Mouse (Mus musculus): ENCODE measurements around the gene Lax1. TPM values are rescaled to one million over a fixed set of nuclear protein-coding genes. Genes with fewer than 3 reads are reported as not detected.
A peak's percentile ranks its signal among the peaks of the same experiment; 100 is the strongest.
"Not testable (repeated sequence)": the region's sequence is repeated elsewhere in the genome, so short reads cannot be mapped to it uniquely, and the experiment has no call there.

Lax1 gene
- polyA plus RNA-seq, 1 experiment from 2014 or later, result 0.33 TPM

- Histone ChIP-seq H3K4me1 (ENCODE audit: insufficient read depth, low read depth, low read length) (no peaks in the 10 kb centered on the region), H3K4me3 (ENCODE audit: low read depth, low read length) (no peak overlapping the region), H3K27ac (ENCODE audit: low read length) (no peak overlapping the region), H3K9me3 (ENCODE audit: low read length) (no peaks in the 10 kb centered on the region), H3K4me2 (replicated peaks; ENCODE audit: low read depth, low read length) (no peak overlapping the region), H3K36me3 (ENCODE audit: insufficient read depth, low read length) (no peaks in the 10 kb centered on the region), H3K9ac (replicated peaks; ENCODE audit: low read depth) (no peak overlapping the region), H3K27me3 (replicated peaks; ENCODE audit: insufficient read depth, low read length) (no peaks in the 10 kb centered on the region)
- no peak for ATAC-seq
- 66% methylated on average over 6 of the region's 6 CpGs for WGBS
- DNase-seq (ENCODE audit: low spot score), result no peak
- TF ChIP-seq EP300 (IDR thresholded peaks at IDR 0.05) (no peak), CTCF (IDR thresholded peaks at IDR 0.05) (no peak)
These were observed 21.5 kb upstream of the Lax1 start for GRCm38 (mm10) chr1:133711376-133711775.

GRCm38 (mm10) chr1:133710895-133711294 lies 21.0 kb upstream of the Lax1 start:
- Histone ChIP-seq H3K4me2 (replicated peaks; ENCODE audit: low read depth, low read length) (no peak overlapping the region), H3K4me3 (ENCODE audit: low read depth, low read length) (no peak overlapping the region), H3K27me3 (replicated peaks; ENCODE audit: insufficient read depth, low read length) (no peaks in the 10 kb centered on the region), H3K27ac (ENCODE audit: low read length) (no peak overlapping the region), H3K9me3 (ENCODE audit: low read length) (no peaks in the 10 kb centered on the region), H3K9ac (replicated peaks; ENCODE audit: low read depth) (no peak overlapping the region), H3K4me1 (ENCODE audit: insufficient read depth, low read depth, low read length) (no peaks in the 10 kb centered on the region), H3K36me3 (ENCODE audit: insufficient read depth, low read length) (no peaks in the 10 kb centered on the region)
- no peak for DNase-seq (ENCODE audit: low spot score)
- TF ChIP-seq EP300 (IDR thresholded peaks at IDR 0.05) (no peak), CTCF (IDR thresholded peaks at IDR 0.05) (no peak)
- 73% methylated on average over 5 of the region's 6 CpGs for WGBS
- ATAC-seq, result no peak

GRCm38 (mm10) chr1:133709292-133709691 lies 19.4 kb upstream of the Lax1 start:
- H3K27ac ChIP-seq (ENCODE audit: low read length), result no peak overlapping the region
- H3K4me3 ChIP-seq (ENCODE audit: low read depth, low read length), result no peak overlapping the region
- no peaks in the 10 kb centered on the region for H3K27me3 ChIP-seq (replicated peaks; ENCODE audit: insufficient read depth, low read length)
- H3K9ac ChIP-seq (replicated peaks; ENCODE audit: low read depth), result no peak overlapping the region
- 74% methylated on average over 3 of the region's 3 CpGs for WGBS
- no peaks in the 10 kb centered on the region for H3K4me1 ChIP-seq (ENCODE audit: insufficient read depth, low read depth, low read length)
- TF ChIP-seq EP300 (IDR thresholded peaks at IDR 0.05) (no peak), CTCF (IDR thresholded peaks at IDR 0.05) (no peak)
- no peak for DNase-seq (ENCODE audit: low spot score)
- H3K4me2 ChIP-seq (replicated peaks; ENCODE audit: low read depth, low read length), result no peak overlapping the region
- ATAC-seq, result no peak
- no peaks in the 10 kb centered on the region for H3K9me3 ChIP-seq (ENCODE audit: low read length)
- H3K36me3 ChIP-seq (ENCODE audit: insufficient read depth, low read length), result no peaks in the 10 kb centered on the region

GRCm38 (mm10) chr1:133701824-133702223 lies 11.9 kb upstream of the Lax1 start:
- ATAC-seq; H3K4me1 ChIP-seq (ENCODE audit: insufficient read depth, low read depth, low read length); H3K27me3 ChIP-seq (replicated peaks; ENCODE audit: insufficient read depth, low read length); H3K4me2 ChIP-seq (replicated peaks; ENCODE audit: low read depth, low read length); H3K36me3 ChIP-seq (ENCODE audit: insufficient read depth, low read length); H3K4me3 ChIP-seq (ENCODE audit: low read depth, low read length); H3K9ac ChIP-seq (replicated peaks; ENCODE audit: low read depth); H3K9me3 ChIP-seq (ENCODE audit: low read length); DNase-seq (ENCODE audit: low spot score); H3K27ac ChIP-seq (ENCODE audit: low read length): not testable (repeated sequence)
- TF ChIP-seq CTCF (IDR thresholded peaks at IDR 0.05), result peak; percentile 61
- WGBS, result 15% methylated on average over 2 of the region's 2 CpGs

GRCm38 (mm10) chr1:133697935-133698620 lies 8.2 kb upstream of the Lax1 start:
- TF ChIP-seq EP300 (IDR thresholded peaks at IDR 0.05), result no peak
- no peak overlapping the region for H3K4me3 ChIP-seq (ENCODE audit: low read depth, low read length)
- no peaks in the 10 kb centered on the region for H3K9me3 ChIP-seq (ENCODE audit: low read length)
- DNase-seq (ENCODE audit: low spot score) (no peak), ATAC-seq (no peak)
- H3K27me3 ChIP-seq (replicated peaks; ENCODE audit: insufficient read depth, low read length), result no peaks in the 10 kb centered on the region
- H3K4me1 ChIP-seq (ENCODE audit: insufficient read depth, low read depth, low read length), result peaks cover 23% of the 10 kb centered on the region
- no peak overlapping the region for H3K27ac ChIP-seq (ENCODE audit: low read length)
- H3K36me3 ChIP-seq (ENCODE audit: insufficient read depth, low read length), result no peaks in the 10 kb centered on the region
- H3K4me2 ChIP-seq (replicated peaks; ENCODE audit: low read depth, low read length), result no peak overlapping the region
- no peak overlapping the region for H3K9ac ChIP-seq (replicated peaks; ENCODE audit: low read depth)
- 92% methylated on average over 12 of the region's 12 CpGs for WGBS

GRCm38 (mm10) chr1:133695901-133696300 lies 6.0 kb upstream of the Lax1 start:
- TF ChIP-seq EP300 (IDR thresholded peaks at IDR 0.05) (peak; percentile 93), CTCF (IDR thresholded peaks at IDR 0.05) (no peak)
- ATAC-seq (peak; percentile 88), DNase-seq (ENCODE audit: low spot score) (peak; percentile 92)
- 16% methylated on average over 7 of the region's 7 CpGs for WGBS
- Histone ChIP-seq H3K27me3 (replicated peaks; ENCODE audit: insufficient read depth, low read length) (no peaks in the 10 kb centered on the region), H3K27ac (ENCODE audit: low read length) (peak overlapping the region; percentile 82), H3K4me1 (ENCODE audit: insufficient read depth, low read depth, low read length) (peaks cover 23% of the 10 kb centered on the region), H3K4me3 (ENCODE audit: low read depth, low read length) (no peak overlapping the region), H3K9me3 (ENCODE audit: low read length) (no peaks in the 10 kb centered on the region), H3K4me2 (replicated peaks; ENCODE audit: low read depth, low read length) (no peak overlapping the region), H3K9ac (replicated peaks; ENCODE audit: low read depth) (no peak overlapping the region), H3K36me3 (ENCODE audit: insufficient read depth, low read length) (no peaks in the 10 kb centered on the region)

DNA sequence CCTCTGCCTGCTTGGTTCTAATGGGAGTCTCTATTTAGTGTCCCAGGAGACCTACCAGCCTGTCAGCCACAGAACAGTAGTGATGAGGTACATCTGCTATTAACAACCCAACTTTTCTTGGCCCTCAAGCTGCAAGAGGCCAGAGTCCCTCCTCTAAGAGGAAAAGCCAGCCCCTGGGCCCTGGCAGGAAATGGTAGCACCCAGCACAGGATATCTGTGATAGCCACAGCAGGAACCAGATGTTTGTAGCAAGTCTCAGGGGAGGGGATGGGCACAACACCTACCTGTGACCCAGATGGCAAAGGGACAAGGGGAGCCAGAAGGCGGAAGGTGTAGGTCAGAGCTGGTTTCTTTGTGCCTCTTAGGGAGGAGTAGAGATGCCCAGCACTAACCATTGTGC lies 5.0 kb upstream of the Lax1 start:
- H3K36me3 ChIP-seq (ENCODE audit: insufficient read depth, low read length), result no peaks in the 10 kb centered on the region
- H3K9me3 ChIP-seq (ENCODE audit: low read length), result no peaks in the 10 kb centered on the region
- peak overlapping the region; percentile 64 for H3K27ac ChIP-seq (ENCODE audit: low read length)
- no peaks in the 10 kb centered on the region for H3K27me3 ChIP-seq (replicated peaks; ENCODE audit: insufficient read depth, low read length)
- peak; percentile 53 for ATAC-seq
- no peak overlapping the region for H3K4me3 ChIP-seq (ENCODE audit: low read depth, low read length)
- 83% methylated on average over 1 of the region's 1 CpGs for WGBS
- no peak overlapping the region for H3K4me2 ChIP-seq (replicated peaks; ENCODE audit: low read depth, low read length)
- DNase-seq (ENCODE audit: low spot score), result peak; percentile 56
- TF ChIP-seq EP300 (IDR thresholded peaks at IDR 0.05) (no peak; the same call in 1 of the 2 replicates), CTCF (IDR thresholded peaks at IDR 0.05) (no peak)
- no peak overlapping the region for H3K9ac ChIP-seq (replicated peaks; ENCODE audit: low read depth)
- peaks cover 23% of the 10 kb centered on the region for H3K4me1 ChIP-seq (ENCODE audit: insufficient read depth, low read depth, low read length)
